Mouse (Mus musculus) G1E (cell line): ENCODE results near the gene Epb41l5.

Experiments used
- CTCF ChIP-seq: IDR thresholded peaks from 2 replicates; pipeline ENCODE4 v1.5.1; 2012; ENCODE audit warnings: low read depth, low read length, inconsistent platforms, mixed read lengths
- POLR2AphosphoS5 ChIP-seq: IDR thresholded peaks from 2 replicates; pipeline ENCODE4 v1.6.1; 2012; ENCODE audit warnings: low read depth, low read length, inconsistent platforms; ENCODE audit not compliant: insufficient replicate concordance
- TAL1 ChIP-seq: conservative IDR thresholded peaks from 2 replicates; pipeline ENCODE4 v1.6.1; 2012; ENCODE audit warnings: low read depth, low read length, inconsistent platforms, mixed read lengths

DNA sequence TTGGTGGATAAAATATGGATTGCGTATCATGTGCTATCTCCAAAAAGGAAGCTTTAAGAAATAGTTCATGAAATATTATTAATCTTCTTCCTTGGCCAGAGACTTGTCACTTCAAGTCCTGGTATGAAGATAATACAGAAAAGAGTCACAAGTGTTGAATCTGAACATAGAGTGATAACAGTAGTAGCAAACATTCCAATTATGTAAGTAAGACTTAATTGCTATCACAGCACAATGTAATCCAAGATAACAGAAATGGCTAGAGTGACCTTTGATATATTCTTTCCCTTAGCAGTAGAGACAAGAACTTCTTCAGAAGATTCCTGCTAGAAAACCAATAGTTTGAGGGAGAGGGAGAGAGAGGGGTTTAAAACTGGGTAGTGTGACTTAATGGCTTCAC is 48.1 kb upstream of the Epb41l5 start:
- no peak for TF ChIP-seq POLR2AphosphoS5
- no peak for TF ChIP-seq CTCF
- TF ChIP-seq TAL1, result no peak
